Mouse (Mus musculus): ENCODE measurements around the gene Hivep3.

Gene Hivep3

DNA sequence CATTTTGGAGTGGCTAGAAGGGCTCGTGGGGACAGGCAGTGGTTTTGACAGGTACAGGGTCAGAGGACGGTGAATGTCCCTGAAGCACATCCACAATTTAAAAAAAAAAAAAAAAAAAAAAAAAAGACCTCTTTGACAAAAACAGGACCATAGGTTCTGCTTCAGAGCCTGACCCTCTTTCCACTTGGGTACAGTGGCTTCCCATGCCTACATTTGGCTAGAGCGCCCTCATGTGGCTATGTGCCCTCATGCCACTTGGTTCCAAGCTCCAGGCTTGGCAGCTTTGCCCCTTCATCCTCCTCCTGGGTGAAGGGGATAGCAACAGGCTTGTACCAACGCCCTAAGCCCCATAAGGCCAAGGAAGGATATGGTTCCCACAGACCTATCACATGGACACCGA, 371.0 kb downstream of the Hivep3 start:
- DNase-seq (ENCODE audit: low spot score): peak; percentile 67

DNA sequence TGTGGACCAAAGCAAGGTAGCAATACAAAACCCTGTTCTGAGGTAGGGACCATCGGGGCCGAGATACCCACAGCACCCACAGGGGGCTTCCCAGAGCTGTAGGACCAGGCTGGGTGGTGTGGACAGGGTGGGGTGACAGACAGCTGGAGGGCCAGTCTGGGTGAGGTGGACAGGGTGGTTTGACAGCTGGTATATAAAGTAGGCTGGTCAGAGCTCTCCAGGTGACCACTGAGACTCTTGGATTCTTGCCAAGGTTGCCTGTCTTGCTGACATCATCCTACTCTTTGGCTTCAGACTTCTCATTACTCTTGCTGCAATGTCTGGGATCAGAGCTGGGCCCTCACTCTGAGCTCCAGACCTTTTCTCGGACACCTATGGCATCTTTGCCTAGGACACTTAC, 372.8 kb downstream of the Hivep3 start:
- DNase-seq (ENCODE audit: low spot score): no peak

DNA sequence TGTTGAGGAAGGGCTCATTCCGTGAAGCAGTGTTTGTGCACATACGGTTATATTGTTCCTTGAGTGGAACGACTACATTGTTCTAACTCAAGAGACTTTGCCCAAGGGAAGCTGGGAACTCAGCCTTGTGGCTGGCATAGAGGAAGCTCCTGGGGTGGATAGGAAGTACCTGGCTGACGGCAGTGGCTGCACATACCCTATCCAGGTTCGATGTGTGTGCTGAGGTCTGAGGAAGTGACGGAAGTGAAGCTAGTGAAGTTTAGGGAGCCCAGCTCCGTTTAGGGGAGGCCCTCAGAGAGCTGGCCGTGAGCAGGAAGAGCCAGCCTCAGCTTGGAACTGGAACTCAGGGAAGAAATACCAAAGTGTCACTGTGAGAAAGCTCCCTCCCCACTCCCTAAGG, 374.2 kb downstream of the Hivep3 start:
- no peak for DNase-seq (ENCODE audit: low spot score)

DNA sequence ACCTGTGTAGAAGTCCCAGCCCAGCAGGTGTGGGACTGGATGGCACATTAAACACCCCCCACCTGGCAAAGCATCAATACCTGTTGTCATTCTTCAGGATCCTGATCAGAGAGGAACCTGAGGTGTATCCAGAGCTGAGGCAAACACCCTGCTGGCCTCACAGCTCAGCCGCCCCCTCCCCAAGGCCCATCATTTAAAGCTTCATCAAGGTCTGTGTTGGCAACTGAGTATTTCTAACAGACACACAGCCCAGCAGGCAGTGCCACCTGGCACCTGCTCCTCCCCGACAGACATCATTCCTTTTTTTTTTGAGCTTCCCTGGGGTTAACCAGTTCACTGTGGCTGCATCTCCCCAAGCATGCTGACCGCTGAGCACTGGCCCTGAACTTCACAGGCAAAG, 381.9 kb downstream of the Hivep3 start:
- no peak for DNase-seq (ENCODE audit: low spot score)

DNA sequence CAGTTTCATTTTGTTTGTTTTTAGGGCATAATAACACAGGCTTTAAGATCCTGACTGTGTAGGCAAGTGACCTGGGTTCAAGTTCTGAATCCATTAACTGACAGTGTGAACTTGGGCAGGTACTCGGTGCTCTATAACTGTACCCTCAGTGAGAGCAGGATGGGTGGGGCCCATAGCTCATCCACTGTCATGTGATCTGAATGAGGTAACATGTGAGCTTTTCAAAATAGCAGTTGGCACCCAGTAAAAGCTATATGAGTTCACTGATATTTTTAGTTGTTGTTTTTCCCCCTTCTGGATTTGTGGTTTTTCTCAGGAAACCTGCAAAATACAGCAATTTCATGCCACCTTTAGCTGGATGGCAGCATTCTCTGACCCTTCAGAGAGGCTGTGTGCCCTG, 382.7 kb downstream of the Hivep3 start:
- no peak for DNase-seq (ENCODE audit: low spot score)

DNA sequence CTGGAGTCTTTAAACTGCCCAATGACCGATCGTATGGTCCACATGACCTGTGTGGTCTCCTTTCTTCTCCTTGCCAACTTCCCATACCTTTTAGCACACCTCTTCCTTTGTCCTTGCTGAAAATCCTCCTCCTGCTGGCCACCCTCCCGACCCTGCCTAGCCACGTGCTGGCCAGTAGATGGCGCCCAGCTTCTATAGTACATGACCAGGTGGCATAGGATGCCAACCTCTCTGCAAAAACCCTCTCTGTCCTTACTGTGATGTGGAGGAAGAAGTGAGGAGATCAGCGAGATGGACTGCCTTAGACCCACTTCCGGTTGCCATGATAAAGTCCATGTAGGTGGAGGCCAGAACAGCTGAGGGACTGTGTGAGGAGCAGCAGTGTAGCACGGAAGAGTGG, 386.7 kb downstream of the Hivep3 start:
- DNase-seq (ENCODE audit: low spot score): peak; percentile 64

DNA sequence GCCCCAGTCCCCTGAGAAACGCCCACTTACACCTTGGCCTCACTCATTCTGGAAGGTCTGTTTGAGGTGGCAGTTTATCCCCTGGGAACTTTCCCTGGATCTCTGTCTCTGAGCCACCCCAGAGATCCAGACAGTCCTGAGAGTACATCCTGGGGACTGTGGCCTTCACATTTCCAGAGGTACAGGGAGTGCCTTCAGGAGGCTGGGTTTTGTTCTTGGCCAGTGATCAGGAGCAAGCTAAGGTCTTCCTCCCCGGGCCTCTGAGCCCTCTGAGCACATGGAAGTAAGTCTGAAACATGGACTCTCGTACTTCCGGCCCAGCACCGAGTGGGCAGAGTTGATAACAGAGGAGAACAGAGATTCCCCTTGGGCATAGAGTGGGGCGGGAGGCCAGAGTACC, 391.1 kb downstream of the Hivep3 start:
- no peak for DNase-seq (ENCODE audit: low spot score)

DNA sequence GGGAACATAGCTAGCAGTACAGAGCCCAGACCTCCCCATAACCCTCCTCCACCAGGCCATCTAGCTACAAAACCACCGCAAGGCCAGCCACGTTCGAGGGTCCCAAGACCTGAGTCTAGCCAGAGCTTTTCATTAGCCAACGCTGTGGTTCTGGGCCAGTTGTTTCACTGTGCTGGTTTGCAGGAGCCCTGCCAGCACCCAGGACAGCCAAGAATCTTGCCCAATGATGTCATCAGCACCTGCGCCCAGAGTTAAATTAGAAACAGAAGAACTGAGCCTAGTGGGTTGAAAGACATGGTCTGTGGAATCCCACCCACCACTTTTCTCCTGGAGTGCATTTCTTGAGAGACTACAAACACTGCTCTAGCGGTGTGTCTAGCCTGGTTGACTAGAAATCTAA, 392.5 kb downstream of the Hivep3 start:
- DNase-seq (ENCODE audit: low spot score): peak; percentile 61

DNA sequence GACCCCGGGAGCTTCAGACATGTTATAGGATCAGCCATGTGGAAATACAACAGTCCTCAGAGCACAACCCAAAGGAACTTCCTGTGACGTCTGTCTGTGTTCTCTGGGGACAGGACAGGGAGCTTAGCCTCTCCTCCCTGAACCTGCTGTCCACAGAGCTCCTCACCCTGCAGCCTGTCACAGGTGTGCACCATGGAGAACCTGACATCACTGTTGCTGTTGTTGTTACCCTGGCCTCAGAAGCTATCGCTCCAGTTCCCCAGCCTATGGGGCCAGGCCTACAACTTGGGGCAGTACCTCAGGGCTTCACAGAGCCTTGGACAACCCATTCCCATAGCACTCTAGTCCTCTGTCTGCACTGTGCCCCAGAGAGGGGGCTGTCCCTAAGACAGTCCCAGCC, 393.7 kb downstream of the Hivep3 start:
- DNase-seq (ENCODE audit: low spot score): no peak

DNA sequence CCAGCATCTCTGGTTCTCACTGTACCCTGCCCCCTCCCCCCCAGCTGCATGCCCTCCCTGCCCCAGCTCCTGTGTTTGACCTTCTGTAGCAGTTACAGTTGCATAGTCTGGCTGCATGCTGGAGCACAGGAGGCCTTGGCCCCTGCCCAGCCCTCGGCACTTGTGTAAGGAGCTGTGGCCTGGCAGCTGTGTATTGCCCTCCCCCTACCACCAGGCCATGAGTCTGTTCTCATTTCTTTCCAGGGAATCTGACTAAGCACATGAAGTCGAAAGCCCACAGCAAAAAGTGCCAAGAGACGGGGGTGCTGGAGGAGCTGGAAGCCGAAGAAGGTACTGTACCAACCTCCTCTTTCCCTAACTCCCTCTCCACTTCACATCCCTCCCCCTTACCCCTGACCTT, 394.4 kb downstream of the Hivep3 start:
- peak; percentile 93 for DNase-seq (ENCODE audit: low spot score)

DNA sequence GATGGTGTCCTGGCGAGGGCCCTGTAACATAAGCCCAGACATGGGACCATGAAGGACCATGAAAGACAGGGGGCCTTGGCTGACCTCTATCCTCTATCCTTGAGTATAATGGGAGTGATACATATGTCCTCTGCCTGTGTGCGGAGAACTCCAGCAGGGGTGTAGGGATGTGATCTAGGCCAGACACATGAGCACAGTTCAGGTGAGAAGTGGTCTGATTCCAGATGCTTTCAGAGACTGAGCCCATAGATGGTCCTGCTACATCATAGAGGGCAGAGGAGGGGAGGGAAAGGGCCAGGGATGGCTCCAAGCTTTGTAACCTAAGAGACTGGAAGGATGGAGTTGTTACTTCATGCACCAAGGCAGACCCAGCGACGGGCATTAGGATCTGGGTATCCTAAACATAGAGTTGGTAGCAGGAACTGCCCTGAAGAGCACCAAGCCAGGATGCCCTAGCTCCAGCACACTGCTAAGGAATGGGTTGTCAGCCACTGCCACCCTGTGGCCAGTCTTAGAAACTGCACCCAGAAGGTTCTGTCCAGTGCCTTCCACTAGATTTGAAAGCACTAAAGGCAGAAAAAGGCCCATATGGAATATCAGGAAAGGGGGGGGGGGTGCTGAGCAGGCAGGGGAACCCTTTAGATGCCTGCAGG, 395.8 kb downstream of the Hivep3 start:
- peak; percentile 78 for DNase-seq (ENCODE audit: low spot score)

DNA sequence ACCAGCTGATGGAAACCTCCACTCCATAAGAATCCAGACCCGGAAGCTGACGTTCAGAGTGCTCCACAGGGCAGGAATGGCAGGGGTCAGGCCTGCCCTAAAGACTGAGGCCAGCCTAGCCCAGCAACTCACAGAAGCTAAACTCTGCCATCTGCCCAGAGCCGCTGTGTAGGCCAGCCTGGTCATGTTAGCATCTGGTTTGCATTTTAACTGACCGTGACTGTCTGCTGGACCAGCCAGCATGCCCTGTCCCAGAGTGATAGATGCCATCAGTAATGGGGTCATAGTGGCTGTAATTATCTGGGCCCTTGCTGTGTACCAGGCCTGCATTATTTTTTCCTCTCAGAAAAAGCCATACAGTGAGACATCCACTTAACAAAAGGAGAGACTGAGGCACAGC, 397.3 kb downstream of the Hivep3 start:
- peak; percentile 75 for DNase-seq (ENCODE audit: low spot score)

DNA sequence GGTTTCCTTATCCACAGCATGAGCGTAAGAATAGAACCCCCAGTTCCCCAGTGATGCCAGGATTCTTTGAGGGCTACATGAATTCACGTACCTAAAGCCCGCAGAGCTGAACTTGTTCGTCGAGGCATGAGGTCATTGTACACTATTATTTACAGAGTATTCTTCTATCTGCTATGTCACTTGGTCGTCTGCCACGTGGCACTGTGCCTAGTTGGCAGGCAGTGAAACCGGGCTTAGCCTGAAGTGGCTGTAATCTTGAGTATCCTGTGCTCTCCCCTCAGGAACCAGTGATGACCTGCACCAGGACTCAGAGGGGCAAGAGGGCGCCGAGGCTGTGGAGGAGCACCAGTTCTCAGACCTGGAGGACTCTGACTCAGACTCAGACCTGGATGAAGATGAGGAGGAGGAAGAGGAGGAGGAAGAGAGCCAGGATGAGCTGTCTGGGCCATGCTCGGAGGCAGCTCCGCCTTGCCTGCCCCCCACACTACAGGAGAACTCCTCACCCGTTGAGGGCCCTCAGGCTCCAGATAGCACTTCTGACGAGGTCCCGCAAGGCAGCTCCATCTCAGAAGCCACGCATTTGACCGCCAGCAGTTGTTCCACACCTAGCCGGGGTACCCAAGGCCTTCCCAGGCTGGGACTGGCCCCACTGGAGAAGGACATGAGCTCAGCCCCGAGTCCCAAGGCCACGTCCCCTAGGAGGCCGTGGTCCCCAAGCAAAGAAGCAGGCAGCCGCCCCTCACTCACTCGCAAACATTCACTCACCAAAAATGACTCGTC, 398.0 kb downstream of the Hivep3 start:
- peak; percentile 90 for DNase-seq (ENCODE audit: low spot score)

DNA sequence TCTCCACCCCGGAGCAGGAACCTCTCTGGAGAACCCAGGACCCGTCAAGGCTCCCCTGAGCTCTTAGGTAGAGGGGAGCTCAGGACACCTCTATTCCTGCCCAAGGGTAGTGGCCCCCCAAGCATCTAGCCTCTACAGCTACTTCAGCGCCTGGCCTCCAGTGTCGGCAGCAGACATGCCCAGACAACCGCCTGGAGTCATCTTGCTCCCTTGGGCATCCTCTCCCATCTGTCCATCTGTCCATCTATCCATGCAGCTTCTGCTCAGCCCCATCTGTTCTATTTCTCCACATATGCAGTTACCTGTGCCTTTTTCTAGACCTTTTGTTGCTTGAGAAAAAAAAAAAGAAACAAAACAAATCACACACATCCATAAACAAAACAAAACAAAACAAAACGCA, 400.6 kb downstream of the Hivep3 start:
- no peak for DNase-seq (ENCODE audit: low spot score)

DNA sequence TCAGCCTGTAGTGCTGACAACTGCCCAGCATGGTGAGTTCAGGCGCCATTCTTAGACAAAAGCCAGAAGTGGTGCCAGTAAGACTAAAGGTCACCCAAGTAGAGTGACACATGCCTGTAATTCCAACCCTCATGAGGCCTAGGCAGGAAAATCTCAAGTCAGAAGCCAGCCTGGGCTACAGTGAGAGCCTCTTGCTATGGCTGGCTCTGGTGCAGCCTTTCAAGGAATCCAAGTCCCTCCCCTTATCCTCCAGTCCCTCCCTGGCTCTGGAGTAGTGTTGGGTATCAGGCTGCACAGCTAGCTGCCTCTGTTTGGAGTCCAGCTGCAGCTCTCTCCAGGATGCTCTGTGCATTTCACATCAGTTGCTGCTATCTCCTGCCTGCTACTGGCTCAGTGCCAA, 408.2 kb downstream of the Hivep3 start:
- DNase-seq (ENCODE audit: low spot score): peak; percentile 28

DNA sequence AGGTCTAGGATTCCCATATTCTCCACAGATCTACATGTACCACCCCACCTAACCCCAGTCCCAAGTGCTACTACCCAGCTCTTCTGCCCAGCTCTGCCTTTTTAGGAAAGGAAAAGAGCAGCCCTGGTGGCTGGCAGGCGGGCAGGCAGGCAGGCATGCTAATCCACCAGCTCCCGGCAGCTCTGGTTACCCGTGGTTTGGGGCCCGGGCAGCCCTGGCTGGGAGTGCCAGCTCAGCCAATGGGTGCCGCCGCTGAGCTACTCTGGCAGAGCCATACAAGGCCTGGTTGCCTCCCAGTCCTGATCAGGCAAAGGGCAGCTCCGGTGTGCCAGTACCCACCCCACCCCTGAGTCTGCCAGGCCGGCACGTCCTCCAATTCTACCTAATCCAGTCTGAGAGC, 409.3 kb downstream of the Hivep3 start:
- DNase-seq (ENCODE audit: low spot score): no peak

DNA sequence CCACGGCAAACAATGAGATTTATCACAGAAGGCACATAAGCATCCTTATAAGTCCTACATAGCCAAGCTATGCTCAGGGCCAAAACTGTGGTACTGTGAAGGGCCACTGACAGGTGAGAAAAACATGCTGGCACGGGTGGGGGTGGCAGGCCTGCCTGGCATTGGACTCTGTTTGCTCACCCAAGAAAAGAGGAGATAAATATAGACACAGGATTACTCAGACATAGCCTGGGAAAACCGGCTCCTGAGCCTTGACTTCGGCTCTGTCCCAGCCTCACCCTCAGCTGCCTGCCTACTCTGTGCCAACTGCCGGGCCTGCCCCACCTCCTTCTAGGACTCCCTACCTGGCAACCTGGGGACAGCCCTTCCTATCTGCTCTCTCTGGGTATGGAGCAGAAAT, 410.8 kb downstream of the Hivep3 start:
- no peak for DNase-seq (ENCODE audit: low spot score)

DNA sequence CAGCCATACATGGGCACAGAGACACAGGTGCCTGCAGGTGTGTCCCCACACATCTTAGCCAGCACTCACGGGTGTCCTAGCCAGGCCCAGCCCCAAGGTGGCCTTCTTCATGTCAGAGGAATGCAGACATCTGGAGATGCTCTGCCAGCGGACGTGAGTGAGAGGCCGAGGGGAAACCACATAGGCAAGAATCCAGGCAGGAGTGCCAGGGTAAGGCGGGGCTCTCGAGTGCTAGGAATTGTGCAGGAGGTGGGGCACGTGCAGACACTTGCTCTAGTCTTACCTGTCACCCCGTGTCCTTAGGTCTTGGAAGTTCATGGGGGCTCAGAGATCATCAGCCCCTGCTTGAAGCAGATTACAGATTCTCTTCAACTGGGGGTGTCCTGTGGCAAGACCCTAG, 412.3 kb downstream of the Hivep3 start:
- no peak for DNase-seq (ENCODE audit: low spot score)

DNA sequence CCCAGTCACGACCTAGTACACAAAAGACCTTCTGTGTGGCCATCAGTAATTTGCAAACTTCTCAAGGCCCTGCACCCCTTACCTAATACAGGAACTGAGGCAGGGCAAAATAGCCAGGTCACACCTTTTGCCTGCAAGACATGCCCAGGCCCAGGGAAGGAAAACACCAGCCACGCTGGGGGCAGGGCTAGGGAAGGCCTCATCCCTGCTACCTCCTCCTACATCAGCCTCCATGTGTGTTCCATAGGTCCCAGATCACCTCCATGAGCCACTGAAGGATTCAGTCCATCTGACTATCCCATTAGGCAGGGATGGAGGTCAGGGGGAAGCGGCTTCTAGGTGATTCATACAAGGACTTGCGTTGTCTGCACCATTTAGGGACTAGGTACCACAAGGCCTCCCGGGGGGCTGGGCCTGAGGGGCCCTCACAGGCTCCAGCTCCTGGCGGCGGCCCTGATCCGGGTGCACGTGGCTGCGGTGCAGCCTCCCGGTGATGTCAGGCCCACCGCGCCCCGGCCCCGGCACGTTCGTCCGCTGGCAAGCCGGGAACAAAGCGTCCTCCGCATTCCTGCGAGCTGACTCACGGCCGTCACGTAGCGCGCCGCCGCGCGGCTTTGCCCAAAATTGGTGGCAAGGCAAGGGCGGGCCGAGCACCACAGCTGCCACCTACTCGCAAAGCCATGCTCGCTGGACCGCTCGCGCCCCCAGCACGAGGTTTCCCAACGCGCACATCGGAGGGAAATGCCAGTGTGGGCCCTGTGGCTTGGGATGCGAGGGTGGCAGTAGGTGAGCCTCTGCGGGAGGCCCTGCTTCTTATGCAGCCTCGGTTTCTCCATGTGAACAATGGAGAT, 414.9 kb downstream of the Hivep3 start:
- no peak for DNase-seq (ENCODE audit: low spot score)

DNA sequence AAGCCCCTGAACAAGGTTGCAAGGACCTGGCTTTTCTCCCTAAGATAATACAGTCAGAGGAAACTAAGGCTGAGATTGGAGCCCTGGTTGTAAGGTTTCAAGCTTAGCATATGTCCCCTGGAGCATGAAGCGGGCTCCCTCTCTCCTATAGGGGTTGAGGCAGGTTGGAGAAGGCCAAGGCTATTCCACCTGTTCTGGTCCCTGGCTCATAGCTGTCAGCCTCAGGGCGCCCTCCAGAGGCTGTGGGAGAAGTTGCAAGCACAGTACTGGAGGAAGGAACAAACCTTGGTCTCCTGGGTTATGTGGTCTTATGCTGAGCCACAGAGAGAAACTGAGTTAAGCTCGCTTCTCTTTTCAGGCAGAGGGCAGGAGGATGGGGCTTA, 415.5 kb downstream of the Hivep3 start:
- DNase-seq (ENCODE audit: low spot score): no peak

DNA sequence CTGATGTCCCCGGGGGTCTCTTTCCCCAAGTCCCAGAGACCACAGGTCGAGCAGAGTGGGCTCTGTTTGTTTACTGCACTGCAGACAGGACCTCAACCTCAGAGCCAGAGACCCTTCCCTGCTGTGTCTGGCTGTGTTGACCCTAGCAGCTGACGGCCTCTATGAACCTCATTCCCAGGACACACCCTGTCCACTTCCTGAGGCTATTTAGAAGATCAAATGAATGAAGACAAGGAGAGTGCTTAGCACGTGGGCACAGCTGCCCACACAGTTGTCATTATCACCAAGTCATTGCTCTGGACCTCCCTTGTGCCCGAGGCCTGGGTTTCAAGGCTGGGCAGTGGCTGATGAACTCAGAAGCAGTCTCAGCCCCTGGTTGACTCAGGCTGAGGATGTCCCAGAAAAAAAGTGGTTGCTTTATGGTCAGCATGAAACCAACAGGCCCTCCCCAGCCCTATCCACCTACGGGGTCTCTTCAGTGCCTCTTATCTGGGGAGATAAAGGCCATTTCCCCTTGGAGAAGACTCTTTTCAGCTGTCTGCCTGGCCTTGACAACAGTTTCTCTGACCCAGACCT, 416.8 kb downstream of the Hivep3 start:
- no peak for DNase-seq (ENCODE audit: low spot score)

DNA sequence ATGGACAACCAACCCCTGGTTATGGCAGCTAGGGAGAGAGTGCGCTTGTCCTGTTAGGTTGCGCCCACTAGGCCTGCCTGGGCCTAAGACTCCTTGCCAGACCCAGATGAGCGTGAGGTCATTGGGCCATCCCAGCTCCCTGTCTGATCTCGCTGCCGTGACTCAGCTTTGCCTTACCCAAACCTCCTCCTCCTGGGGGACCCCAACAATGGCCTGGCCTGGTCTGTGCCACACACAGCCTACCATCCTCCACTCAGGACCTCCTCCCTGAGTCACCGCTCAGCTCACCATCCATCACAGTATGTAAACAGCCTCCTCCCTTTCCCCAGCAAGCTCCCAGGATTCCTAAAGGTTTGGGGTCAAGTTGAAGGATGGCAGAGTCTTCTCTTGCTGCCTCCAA, 418.3 kb downstream of the Hivep3 start:
- DNase-seq (ENCODE audit: low spot score): no peak

DNA sequence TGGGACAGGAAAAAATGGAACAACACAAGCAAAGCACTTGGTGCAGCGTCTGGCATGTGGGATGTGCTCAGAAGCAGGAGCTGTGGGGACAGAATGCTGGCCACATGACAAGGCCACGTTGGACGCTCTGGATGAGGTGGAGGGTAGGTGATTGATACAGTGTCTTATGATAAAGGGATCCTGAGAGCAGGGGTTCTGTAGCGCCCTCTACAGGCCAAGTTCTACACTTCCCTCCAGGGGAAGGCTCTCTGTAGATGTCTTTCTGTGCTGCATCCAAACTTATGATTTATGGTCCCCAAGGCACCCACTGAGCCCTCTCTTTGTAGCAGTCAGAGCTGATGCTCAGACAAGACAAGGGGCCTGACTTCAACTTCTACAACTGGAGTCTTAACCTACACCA, 419.1 kb downstream of the Hivep3 start:
- no peak for DNase-seq (ENCODE audit: low spot score)
